Mouse (Mus musculus) forebrain, embryonic 13.5 days (tissue): ENCODE data around the gene Rap2a. TPM values are rescaled to one million over a fixed set of nuclear protein-coding genes. Genes with fewer than 3 reads are reported as not detected.

Experiments
- ATAC-seq: fragments of 200-750 bp; cut with Nextera tagmentation; 2 replicates; pipeline ENCODE4 v1.8.0; 2017
- H3K27ac ChIP-seq: fragments of 300-500 bp; sonication (generic); 2 replicates; pipeline ENCODE4 v1.5.1; 2015; ENCODE audit warnings: inconsistent platforms, mild to moderate bottlenecking, moderate library complexity
- H3K27me3 ChIP-seq: fragments of 300-500 bp; sonication (generic); 2 replicates; pipeline ENCODE4 v1.6.1; 2015; ENCODE audit warnings: mild to moderate bottlenecking, inconsistent platforms
- H3K36me3 ChIP-seq: fragments of 300-500 bp; sonication (generic); 2 replicates; pipeline ENCODE4 v1.6.1; 2015; ENCODE audit warnings: mild to moderate bottlenecking, inconsistent platforms; ENCODE audit not compliant: poor library complexity, severe bottlenecking
- H3K4me1 ChIP-seq: fragments of 300-500 bp; sonication (generic); 2 replicates; pipeline ENCODE4 v1.6.1; 2015; ENCODE audit warnings: inconsistent platforms
- H3K4me2 ChIP-seq: fragments of 300-500 bp; sonication (generic); 2 replicates; pipeline ENCODE4 v1.6.1; 2015; ENCODE audit warnings: inconsistent platforms, mild to moderate bottlenecking, moderate library complexity
- H3K4me3 ChIP-seq: fragments of 300-500 bp; sonication (generic); 2 replicates; pipeline ENCODE4 v1.5.1; 2015; ENCODE audit warnings: mild to moderate bottlenecking, inconsistent platforms
- H3K9ac ChIP-seq: fragments of 300-500 bp; sonication (generic); 2 replicates; pipeline ENCODE4 v1.6.1; 2015; ENCODE audit warnings: mild to moderate bottlenecking, inconsistent platforms
- H3K9me3 ChIP-seq: fragments of 300-500 bp; sonication (generic); replicated peaks from 2 replicates; pipeline ENCODE4 v1.6.1; 2016; ENCODE audit warnings: inconsistent platforms
- WGBS: fragments of 180-500 bp; shearing (Covaris S2); methylation state at CpG from one replicate; pipeline ENCODE4 v1.1.7; 2015; 5-methylcytosine and 5-hydroxymethylcytosine counted together
- polyA plus RNA-seq: library from polyadenylated mRNA; unstranded; fragments of >200 nt; fragmentation: Nextera tagmentation; extraction: Ambion mirVana; gene quantifications from 2 replicates; pipeline ENCODE4 v1.2.1, GENCODE M21; 2015

Gene Rap2a
- polyA plus RNA-seq, 1 experiment from 2014 or later = 9.7 TPM

- H3K4me3 ChIP-seq = no peak overlapping the region
- no peak overlapping the region for H3K9ac ChIP-seq
- H3K9me3 ChIP-seq = no peaks in the 10 kb centered on the region
- no peaks in the 10 kb centered on the region for H3K27me3 ChIP-seq
- H3K4me2 ChIP-seq = no peak overlapping the region
- no peak overlapping the region for H3K27ac ChIP-seq
- no peaks in the 10 kb centered on the region for H3K36me3 ChIP-seq
- ATAC-seq = no peak
- no peaks in the 10 kb centered on the region for H3K4me1 ChIP-seq
- 89% methylated on average over 2 of the region's 2 CpGs for WGBS
Measured at GRCm38 (mm10) chr14:120544946-120545345, 66.7 kb downstream of the Rap2a start.

Other genes starting within 250 kb of the Rap2a start
- 18.7 and 19.4 TPM in 2 replicates for gene Mbnl2, start 202.8 kb upstream of the Rap2a start, polyA plus RNA-seq